Mouse (Mus musculus): ENCODE data around the gene Edem2. TPM values are rescaled to one million over a fixed set of nuclear protein-coding genes. Genes with fewer than 3 reads are reported as not detected.

The Edem2 gene
- polyA plus RNA-seq, 1 experiment from 2014 or later, result 35.1 TPM

DNA sequence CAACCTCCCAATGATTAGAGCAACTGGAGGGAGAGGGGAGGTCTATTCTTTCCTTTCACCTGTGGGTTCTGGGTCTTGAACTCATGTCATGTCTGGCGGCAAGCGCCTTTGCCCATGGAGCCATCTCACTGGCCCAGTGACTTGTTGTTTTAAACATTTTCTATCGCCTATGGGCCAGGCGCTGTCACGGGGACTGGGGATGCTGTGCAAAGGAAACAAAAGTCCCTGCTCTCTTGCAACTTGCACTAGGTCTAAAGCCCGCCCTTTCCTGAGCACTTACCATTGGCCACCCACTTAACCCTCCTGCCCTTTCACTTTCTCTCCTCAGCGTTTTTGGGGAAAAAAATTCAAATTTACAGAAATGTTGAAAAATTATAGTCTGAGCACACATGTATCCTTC, 32.4 kb downstream of the Edem2 start:
- 82% methylated on average over 7 of the region's 7 CpGs for WGBS
- Histone ChIP-seq H3K36me3 (ENCODE audit: poor library complexity, severe bottlenecking) (peaks cover 12% of the 10 kb centered on the region), H3K9me3 (replicated peaks) (no peaks in the 10 kb centered on the region), H3K27ac (no peak overlapping the region; the same call in 1 of the 2 replicates), H3K4me2 (no peak overlapping the region), H3K4me3 (no peak overlapping the region), H3K4me1 (no peaks in the 10 kb centered on the region), H3K27me3 (no peaks in the 10 kb centered on the region), H3K9ac (no peak overlapping the region)
- ATAC-seq, result no peak

DNA sequence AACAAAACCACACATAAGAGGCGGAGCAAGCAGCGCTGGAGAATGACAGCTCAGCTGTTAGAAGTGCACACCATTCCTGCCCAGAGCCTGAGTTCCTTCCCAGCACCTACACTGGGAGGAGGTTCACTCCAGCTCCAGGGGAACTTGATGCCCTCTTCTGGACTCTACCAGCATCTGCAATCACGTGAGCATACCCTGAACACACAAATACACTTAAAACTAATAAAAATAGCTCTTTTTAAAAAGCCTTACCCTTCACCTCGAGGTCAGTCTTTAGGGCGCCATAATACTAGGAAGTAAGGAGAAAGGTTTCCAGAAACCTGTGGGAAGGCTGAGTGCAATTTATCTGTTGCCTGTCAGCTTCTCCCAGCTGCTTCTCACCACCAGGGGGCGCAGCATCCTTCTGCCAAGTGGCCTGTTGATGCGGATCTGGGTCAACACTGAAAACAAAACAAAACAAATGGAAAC, 33.1 kb downstream of the Edem2 start:
- no peak for ATAC-seq
- no peaks in the 10 kb centered on the region for H3K27me3 ChIP-seq

DNA sequence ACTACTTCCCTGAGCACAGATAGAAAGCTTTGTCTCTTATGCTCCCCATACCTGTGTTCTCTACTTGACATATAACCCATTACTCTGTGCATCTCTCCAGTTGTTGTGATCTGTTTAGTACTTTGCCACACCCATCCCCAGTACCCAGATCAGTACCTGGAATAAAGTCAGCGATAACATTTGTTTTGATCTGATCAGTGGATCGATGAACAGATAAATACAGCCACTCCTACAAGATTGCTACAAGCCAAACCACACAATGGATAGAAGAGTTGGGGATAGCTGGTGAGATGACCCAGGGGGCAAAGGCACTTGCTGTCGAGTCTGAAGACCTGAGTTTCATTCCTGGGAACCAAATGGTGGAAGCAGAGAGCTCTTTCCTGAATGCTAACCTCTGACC, 34.0 kb downstream of the Edem2 start:
- no peaks in the 10 kb centered on the region for H3K27me3 ChIP-seq
- ATAC-seq, result no peak
- no peak overlapping the region for H3K9ac ChIP-seq
- no peak overlapping the region for H3K4me2 ChIP-seq
- peaks cover 11% of the 10 kb centered on the region for H3K4me1 ChIP-seq
- H3K9me3 ChIP-seq (replicated peaks), result no peaks in the 10 kb centered on the region
- H3K36me3 ChIP-seq (ENCODE audit: poor library complexity, severe bottlenecking), result no peaks in the 10 kb centered on the region
- no peak overlapping the region for H3K27ac ChIP-seq
- WGBS, result 85% methylated on average over 3 of the region's 3 CpGs
- no peak overlapping the region for H3K4me3 ChIP-seq

More for the DNA sequence above, 33.1 kb downstream of the Edem2 start:
- Histone ChIP-seq H3K27ac (no peak overlapping the region), H3K4me3 (no peak overlapping the region), H3K9ac (no peak overlapping the region), H3K36me3 (ENCODE audit: poor library complexity, severe bottlenecking) (peaks cover 4% of the 10 kb centered on the region; the same call in 1 of the 2 replicates), H3K4me1 (peaks cover 3% of the 10 kb centered on the region), H3K9me3 (replicated peaks) (no peaks in the 10 kb centered on the region), H3K4me2 (no peak overlapping the region)
- WGBS, result 12% methylated on average over 7 of the region's 7 CpGs

DNA sequence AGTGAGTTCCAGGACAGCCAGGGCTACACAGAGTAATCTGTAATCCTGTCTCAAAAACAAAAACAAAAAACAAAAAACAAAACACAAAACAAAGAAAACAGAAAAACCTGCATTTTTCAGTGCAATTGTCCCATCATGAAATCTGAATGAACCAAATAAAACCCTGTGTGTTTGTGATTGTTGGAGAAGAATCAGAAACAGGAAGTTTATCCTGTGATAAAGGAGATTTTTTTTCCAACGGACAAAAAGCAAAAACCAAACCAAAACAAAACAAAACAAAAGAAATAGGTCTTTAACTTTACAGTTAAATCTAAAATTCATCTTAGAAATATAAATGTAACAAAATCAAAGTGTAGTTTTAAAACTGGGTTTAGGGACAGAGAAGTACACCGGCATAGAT, 34.7 kb downstream of the Edem2 start:
- no peak overlapping the region for H3K4me2 ChIP-seq
- no peaks in the 10 kb centered on the region for H3K9me3 ChIP-seq (replicated peaks)
- no peak overlapping the region for H3K27ac ChIP-seq
- H3K27me3 ChIP-seq, result no peaks in the 10 kb centered on the region
- ATAC-seq, result no peak
- no peaks in the 10 kb centered on the region for H3K36me3 ChIP-seq (ENCODE audit: poor library complexity, severe bottlenecking)
- H3K4me3 ChIP-seq, result no peak overlapping the region
- no peak overlapping the region for H3K9ac ChIP-seq
- peaks cover 17% of the 10 kb centered on the region for H3K4me1 ChIP-seq
- 77% methylated on average over 2 of the region's 2 CpGs for WGBS

DNA sequence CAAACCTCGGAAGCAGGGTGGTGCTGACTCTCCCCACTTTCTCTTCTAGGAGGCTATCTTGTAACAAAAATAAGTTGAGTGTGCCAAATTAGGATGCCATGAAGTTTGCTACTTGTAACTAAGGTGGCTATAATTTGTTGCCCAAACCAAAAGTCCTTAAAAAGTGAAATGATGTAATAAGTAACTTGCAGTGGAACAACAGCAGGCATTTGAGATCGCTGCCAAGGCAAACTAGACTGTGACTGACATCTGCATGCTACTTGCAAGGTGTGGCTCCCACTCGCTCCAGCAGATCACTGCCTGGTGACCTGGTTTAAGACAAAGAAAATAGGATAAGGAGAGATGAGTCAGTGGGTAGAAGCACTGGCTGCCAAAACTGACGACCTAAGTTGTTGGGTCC, 36.1 kb downstream of the Edem2 start:
- H3K27ac ChIP-seq, result no peak overlapping the region
- no peak for ATAC-seq
- no peak overlapping the region for H3K4me2 ChIP-seq
- no peak overlapping the region for H3K4me3 ChIP-seq
- H3K9me3 ChIP-seq (replicated peaks), result no peaks in the 10 kb centered on the region
- no peaks in the 10 kb centered on the region for H3K36me3 ChIP-seq (ENCODE audit: poor library complexity, severe bottlenecking)
- no peak overlapping the region for H3K9ac ChIP-seq
- H3K27me3 ChIP-seq, result no peaks in the 10 kb centered on the region
- peaks cover 24% of the 10 kb centered on the region for H3K4me1 ChIP-seq
- WGBS, result 81% methylated on average over 4 of the region's 4 CpGs

DNA sequence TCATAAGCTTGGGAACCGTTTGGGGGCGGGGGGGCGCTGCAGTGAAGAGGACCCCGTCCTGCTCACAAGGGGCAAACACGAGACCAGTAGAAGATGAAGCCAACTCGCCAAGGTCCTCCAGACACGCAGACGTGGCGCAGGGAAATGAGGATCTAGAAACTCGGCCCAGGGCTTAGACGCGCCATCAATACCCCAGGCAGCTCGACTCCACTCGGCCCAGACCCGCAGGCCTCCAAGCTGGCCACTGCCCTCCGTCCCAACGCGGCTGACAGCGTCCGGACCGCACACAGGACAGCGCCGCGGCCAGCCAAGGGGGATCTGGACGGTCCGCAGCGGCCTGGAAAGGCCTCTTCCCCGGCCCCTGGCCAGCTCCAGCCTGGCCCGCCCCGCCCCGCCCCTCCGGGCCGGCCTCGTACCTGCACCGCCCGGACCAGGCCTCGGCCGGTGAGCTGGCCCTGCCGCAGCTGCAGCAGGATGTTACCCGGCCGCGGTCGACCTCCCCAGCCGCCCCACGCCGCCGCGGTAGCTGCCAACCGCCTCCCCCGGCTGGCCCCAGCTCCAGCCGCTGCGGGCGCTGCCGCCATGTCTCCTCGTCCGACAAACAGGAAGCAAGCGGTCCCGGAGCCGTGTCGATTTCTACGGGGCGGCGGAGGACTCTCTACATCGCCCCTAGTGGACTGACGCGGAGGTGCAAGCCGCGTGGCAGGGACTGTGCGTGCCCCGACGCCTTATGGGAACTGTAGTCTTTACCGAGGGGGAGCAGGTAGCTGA, 37.4 kb downstream of the Edem2 start, which contains the start of gene Trpc4ap:
Trpc4ap (minus strand) TSS at position 662 of the 771 bp plus-strand sequence.
- ATAC-seq, result peak; percentile 97
- Histone ChIP-seq H3K4me2 (peak within 1 kb of the TSS; percentile 85), H3K4me3 (peak within 1 kb of the TSS; percentile 96), H3K27ac (peak within 1 kb of the TSS; percentile 88), H3K4me1 (peaks cover 24% of the 10 kb centered on the region), H3K9ac (peak within 1 kb of the TSS; percentile 96), H3K36me3 (ENCODE audit: poor library complexity, severe bottlenecking) (no peaks in the 10 kb centered on the region), H3K27me3 (no peaks in the 10 kb centered on the region), H3K9me3 (replicated peaks) (no peaks in the 10 kb centered on the region)
- under 1% methylated on average over 55 of the region's 72 CpGs for WGBS

DNA sequence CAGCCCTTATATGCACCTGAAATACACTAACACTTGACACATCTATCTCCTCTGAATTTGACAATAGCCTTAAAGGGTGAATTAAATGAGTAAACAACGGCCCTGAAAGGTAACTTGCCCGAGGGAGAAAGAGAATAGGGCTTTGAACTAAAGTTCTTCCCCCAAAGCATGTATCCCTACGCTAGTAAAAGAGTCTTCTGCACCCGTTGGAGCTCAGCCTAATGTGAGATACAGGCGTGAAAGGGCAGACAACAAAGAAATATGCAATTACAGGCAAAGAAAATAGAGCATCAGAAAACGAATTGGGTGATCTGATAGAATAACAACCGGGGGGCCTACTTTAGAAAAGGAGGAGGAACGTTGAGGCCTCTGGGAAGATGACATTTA, 37.9 kb downstream of the Edem2 start:
- H3K36me3 ChIP-seq (ENCODE audit: poor library complexity, severe bottlenecking), result 0 out of 2 replicates have a peak, but pooled peaks cover 4% of the 10 kb centered on the region
- peak overlapping the region; percentile 96 for H3K9ac ChIP-seq
- no peaks in the 10 kb centered on the region for H3K27me3 ChIP-seq
- H3K4me3 ChIP-seq, result peak overlapping the region; percentile 96
- peaks cover 24% of the 10 kb centered on the region for H3K4me1 ChIP-seq
- peak overlapping the region; percentile 85 for H3K4me2 ChIP-seq
- peak overlapping the region; percentile 88 for H3K27ac ChIP-seq
- H3K9me3 ChIP-seq (replicated peaks), result no peaks in the 10 kb centered on the region
- ATAC-seq, result no peak
- 3% methylated on average over 8 of the region's 8 CpGs for WGBS

DNA sequence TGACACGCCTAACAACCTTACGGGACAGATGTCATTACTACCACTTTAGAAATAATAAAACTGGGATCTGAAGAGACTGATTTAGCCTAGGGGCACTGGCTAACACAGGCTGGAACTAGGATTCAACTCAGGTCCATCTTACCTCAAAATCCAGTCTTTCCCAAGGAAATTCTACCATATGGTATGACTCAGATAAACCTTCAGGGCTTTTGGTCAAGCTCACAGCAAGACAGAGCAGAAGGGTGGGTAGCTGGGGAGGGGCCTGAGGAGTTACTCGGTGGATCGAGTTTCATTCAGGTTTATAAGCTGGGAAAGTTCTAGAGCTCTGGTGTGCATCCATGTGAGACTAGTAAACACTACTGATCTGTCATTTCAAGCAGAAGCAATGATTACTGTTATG, 40.1 kb downstream of the Edem2 start:
- Histone ChIP-seq H3K4me2 (no peak overlapping the region), H3K9ac (no peak overlapping the region), H3K9me3 (replicated peaks) (no peaks in the 10 kb centered on the region), H3K27me3 (no peaks in the 10 kb centered on the region), H3K4me1 (peaks cover 24% of the 10 kb centered on the region), H3K4me3 (no peak overlapping the region), H3K36me3 (ENCODE audit: poor library complexity, severe bottlenecking) (0 out of 2 replicates have a peak, but pooled peaks cover 6% of the 10 kb centered on the region), H3K27ac (no peak overlapping the region)
- no peak for ATAC-seq
- WGBS, result 84% methylated on average over 4 of the region's 4 CpGs

DNA sequence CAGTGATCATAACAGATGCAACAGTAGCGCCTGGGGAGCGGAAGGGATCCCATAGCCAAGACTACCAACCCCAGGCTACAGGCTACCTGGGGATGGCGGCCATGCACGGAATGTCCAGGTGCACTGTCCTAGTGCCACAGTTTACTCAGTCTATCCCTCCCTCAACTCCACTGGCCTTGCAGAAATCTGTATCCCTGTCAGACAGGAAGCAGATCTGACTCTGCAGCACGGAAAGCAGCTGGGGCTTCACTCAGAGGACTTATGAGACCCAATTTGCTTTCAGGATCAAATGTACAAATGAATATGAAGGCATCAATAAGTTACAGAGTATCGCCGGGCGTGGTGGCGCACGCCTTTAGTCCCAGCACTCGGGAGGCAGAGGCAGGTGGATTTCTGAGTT, 41.5 kb downstream of the Edem2 start:
- Histone ChIP-seq H3K9ac (no peak overlapping the region), H3K9me3 (replicated peaks) (no peaks in the 10 kb centered on the region), H3K4me2 (no peak overlapping the region), H3K27me3 (no peaks in the 10 kb centered on the region), H3K27ac (no peak overlapping the region), H3K4me3 (no peak overlapping the region), H3K4me1 (peaks cover 24% of the 10 kb centered on the region), H3K36me3 (ENCODE audit: poor library complexity, severe bottlenecking) (0 out of 2 replicates have a peak, but pooled peaks cover 6% of the 10 kb centered on the region)
- no peak for ATAC-seq
- WGBS, result 96% methylated on average over 11 of the region's 11 CpGs

DNA sequence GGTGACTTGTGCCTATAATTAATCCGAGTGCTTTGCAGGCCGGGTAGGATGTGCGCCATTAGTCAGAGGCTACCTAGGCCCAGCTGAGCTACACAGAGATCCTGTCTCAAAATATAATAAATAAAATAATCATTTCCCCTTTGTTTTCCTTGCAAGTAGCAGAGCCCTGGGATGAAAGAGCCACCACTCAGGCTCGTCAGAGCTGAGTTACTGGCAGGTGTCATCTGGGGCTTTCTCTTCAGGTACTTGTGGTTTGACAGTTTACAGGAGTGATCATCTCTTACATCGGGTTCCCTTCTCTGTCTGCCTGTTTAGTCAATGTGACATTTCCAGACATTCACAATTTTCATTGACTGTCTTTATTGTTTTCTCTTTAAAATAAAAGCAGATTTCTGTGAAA, 42.7 kb downstream of the Edem2 start:
- Histone ChIP-seq H3K4me1 (peaks cover 24% of the 10 kb centered on the region), H3K27ac (no peak overlapping the region), H3K4me3 (no peak overlapping the region), H3K27me3 (no peaks in the 10 kb centered on the region), H3K9ac (no peak overlapping the region), H3K36me3 (ENCODE audit: poor library complexity, severe bottlenecking) (0 out of 2 replicates have a peak, but pooled peaks cover 6% of the 10 kb centered on the region), H3K9me3 (replicated peaks) (no peaks in the 10 kb centered on the region), H3K4me2 (no peak overlapping the region)
- no peak for ATAC-seq
- WGBS, result 88% methylated on average over 5 of the region's 5 CpGs

DNA sequence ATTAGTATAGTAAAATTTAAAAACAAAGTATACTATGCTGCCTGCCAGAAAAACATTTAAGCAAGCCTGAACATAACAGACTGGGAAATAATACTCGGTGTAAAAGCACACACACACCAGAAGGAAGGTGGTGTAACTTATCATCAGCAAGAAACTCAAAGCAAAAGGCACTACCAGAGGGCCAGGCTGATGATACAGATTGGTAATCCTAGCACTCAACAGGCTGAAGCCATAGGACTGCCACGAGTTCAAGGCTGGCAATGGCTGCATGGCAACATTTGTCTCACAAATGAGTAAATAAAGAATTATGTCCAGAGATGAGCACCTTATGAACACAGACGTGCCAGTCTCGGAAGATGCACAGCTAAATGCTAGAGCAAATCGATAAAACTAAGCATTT, 45.5 kb downstream of the Edem2 start:
- WGBS, result 97% methylated on average over 5 of the region's 5 CpGs
- Histone ChIP-seq H3K9ac (no peak overlapping the region), H3K9me3 (replicated peaks) (no peaks in the 10 kb centered on the region), H3K4me2 (no peak overlapping the region), H3K27ac (no peak overlapping the region), H3K4me3 (no peak overlapping the region), H3K4me1 (0 out of 2 replicates have a peak, but pooled peaks cover under 1% of the 10 kb centered on the region), H3K36me3 (ENCODE audit: poor library complexity, severe bottlenecking) (0 out of 2 replicates have a peak, but pooled peaks cover 6% of the 10 kb centered on the region), H3K27me3 (no peaks in the 10 kb centered on the region)
- no peak for ATAC-seq

DNA sequence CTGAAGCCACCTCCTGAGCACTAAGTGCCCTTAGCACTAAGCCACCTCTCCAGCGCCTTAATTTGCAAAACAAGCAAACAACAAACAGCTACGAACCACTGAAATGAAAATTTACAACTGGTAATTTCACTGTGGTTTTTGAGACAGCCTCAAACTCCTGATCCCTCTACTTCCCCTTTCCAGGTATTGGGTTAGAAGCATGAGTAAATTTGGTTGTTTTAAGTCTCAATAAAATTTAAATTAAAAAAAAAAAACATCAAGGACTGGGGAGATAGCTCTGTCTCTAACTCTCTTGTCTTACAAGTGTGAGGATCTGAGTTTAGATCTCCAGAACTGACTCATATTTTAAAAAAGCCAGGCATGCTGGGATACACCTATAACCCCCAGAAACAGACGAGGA, 46.1 kb downstream of the Edem2 start:
- no peaks in the 10 kb centered on the region for H3K9me3 ChIP-seq (replicated peaks)
- no peak overlapping the region for H3K4me3 ChIP-seq
- H3K4me2 ChIP-seq, result no peak overlapping the region
- H3K27me3 ChIP-seq, result no peaks in the 10 kb centered on the region
- H3K27ac ChIP-seq, result no peak overlapping the region
- H3K36me3 ChIP-seq (ENCODE audit: poor library complexity, severe bottlenecking), result 0 out of 2 replicates have a peak, but pooled peaks cover 6% of the 10 kb centered on the region
- H3K4me1 ChIP-seq, result no peaks in the 10 kb centered on the region
- no peak for ATAC-seq
- 77% methylated on average over 3 of the region's 3 CpGs for WGBS
- H3K9ac ChIP-seq, result no peak overlapping the region

Data from forebrain, embryonic 13.5 days (tissue).